Mouse (Mus musculus) spleen, adult 18-20 months (tissue): ENCODE measurements at regions not wholly inside any gene's neighbourhood (a gene's known extent, or its start where the extent isn't known, plus 50 kb on each side); places are given as distances from the start of the nearest gene placed in this dataset.

Source experiments
- DNase-seq, 2 experiments: peaks; one replicate each; pipeline ENCODE4 v3.0.0; 2022; ENCODE audit warnings: mixed read lengths in 2 of 2

DNA sequence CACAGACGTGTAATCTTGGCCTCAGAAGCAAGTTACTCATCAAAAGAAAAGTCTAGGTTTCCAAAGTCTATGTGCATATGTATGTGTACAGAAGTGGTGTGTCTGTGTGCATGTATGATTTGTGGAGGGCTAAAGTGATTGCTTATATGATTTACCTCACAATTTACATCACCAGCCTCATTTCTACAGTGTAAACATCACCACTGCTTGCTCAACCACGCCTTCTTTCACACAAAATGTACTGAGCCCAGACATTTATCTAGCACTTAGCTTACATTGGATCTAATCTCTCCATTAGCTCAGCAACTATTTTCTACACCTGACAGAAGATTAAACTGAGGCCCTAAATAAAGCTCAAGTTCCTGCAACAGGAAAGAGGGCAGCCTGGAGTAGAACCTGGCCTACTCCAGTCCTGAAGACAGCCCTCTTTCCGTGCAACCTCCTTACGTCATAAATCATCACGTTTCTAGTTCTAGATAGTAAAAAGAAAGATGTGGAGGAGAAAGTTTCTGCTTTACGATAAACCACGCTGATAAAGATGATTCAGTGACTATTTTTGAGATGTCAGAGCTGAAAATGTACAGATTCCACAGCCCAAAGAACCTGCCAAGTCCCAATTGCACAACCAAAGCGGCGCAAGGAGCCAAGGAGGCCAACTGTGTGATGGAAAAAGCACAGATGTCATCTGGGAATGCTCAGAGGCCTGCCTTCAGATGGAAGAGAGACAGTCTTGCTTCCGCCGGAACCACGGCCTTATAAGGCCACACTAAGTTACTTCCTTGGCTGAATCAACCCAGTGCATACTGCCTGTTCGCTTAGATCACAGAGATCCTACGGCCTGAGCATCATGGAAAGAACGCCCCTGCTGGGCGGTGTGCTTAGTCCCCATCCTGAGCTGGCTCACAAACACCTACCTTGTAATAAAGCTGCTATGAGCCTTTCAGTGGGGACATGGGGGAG, 72.5 kb upstream of the Thbs1 start:
- DNase-seq = no peak

DNA sequence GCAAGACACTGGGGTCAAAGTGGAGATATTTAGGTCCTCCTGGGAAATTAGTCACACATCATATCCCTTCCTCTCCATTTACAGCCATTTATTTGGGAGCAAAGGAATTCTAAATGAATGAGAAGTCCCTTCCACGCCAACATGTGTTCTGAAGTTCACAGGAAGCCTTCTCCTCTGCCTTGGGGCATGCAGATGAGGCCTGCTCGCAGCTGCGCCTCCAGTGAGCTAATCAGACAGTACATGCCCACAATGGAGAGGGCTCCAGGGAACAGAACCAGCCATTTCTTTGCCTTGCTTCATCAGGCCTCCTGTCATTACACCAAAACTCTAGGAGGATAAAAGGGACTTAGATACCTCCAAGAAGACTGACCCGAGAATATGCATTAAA, 71.9 kb upstream of the Thbs1 start:
- DNase-seq = no peak

DNA sequence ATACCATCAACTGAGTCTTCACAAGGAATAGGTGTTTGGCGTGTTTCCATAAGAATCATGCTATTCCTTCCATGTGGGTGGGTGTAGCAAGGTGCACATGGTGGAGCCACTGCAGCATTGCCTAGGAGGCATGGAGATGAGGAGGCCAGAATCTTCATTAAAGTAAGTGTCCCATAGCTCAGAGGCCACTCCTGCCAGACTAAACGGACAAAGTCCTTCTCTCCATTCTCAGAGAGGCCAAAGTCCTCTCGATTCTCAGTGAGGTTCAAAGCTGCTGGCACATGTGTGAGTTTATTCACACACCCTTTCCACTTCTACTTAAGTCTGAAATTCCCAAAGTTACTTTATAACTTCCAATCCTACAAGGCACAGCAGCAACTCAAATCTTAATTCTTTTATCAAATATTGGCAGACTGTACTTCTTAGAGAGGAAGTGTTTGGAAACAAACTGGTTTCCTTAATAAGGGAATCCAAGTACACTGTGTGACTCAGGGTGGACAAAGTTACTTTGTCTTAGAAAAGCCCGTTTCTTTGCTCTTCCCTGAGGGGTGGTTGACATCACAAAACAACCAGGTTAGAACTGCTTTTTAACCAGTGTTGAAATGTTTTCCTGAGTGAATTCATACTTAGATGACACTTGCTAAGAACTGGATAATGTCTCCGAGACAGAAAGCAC, 69.2 kb upstream of the Thbs1 start:
- DNase-seq = no peak

DNA sequence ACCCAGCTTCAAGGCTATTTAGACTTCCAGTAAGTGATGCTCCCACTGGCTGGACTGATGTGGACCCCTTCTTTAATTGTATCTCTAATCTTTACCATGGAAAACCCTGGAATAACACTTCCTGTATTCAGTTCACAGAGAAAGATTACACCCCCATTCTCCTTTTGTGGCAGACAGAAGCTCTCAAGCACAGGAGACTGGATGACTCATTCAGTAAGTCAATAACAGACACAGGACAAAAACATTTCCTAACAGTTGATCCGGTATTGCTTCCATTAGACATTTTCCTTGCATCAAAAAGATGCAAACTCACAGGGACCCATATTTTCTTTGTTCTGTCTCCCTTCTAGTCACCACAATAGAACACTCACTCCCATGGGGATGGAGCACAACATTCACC, 67.0 kb upstream of the Thbs1 start:
- no peak for DNase-seq

DNA sequence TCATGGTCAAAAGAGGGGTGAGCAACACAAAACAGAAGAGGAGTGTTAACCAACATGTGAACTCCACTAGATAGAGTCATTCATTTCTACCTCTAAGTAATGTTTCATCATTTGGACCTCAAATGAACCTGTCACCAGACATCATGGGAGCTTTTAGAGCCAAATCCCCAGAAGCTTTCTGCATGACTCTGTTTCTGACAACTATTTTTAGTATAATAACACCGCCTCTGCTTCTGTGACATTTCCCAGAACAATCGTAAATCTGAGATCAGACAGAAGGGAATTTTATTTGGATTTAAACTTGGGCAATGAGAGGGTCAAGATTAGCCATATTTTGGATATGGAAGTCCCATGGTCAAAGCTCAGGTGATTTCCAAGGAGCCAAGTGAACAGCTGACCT, 61.4 kb upstream of the Thbs1 start:
- DNase-seq = no peak

DNA sequence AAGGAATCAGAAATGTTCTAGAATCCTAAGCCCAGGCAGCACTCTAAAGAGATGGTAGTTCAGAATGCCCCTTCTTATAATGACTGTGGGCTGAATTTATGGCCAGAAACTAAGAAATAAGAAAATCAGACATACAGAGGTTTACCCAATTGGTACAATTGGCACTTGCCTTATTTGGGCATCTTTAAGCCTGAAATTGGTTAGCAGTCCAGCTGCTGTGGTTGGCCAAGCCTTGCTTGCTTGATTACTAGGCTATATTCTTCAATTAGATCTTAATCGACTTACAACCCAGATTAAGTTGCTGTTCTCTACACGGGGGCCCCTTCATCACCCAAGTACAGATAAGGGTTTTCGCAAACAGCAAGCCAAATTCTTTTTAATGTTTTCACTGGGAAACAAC, 60.1 kb upstream of the Thbs1 start:
- no peak for DNase-seq

DNA sequence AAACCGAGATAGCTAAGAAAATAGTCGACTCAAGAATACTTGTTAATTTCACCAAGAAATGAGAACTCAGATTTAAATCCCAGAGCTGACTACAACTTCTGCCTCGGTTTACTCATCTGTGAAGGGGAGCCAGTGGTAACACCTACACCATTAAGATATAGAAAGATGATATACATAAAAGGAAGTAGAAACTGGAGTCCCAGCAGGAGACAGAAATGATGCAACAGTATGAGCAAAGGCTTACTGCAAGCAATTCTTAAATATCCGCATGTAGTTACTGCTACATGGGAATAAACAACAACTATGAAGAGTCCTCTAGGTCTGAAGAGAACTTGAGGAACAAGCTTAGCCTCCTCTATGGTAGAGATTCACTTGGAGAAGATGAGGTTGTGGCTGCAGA, 58.2 kb upstream of the Thbs1 start:
- no peak for DNase-seq

DNA sequence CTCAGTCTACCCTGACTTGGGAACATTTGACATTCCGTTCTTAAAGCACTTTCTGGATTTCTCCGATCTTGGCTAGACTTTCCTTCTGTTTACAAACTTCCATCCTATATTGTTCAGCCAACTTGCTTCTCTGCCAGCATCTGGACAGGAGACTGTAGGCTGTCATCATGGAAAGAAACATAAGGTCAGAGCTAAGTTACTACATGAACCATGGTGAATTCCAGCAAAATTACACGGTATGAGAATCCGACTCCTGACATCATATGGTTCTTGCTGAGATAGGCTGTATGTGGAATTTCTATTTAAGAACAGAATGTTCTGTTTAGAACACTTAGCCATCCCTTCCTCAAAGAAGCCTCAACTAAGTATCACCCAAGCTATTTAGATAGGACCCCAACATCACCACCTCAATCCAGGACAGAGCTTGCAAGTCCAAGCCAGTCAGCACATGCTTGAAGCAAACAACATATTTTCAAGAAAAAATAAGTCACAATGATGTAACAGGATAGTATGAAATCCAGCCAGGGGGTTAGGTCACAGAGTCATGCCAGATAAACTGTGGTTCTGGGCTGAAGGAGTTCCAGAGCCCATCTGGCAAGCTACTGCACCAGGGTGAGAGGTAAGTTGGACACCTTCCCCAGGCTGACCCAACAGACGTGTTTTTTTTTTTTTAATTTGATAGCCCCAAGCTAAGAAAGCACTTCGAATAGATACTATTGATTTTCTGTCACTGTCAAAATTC, 52.9 kb upstream of the Thbs1 start:
- DNase-seq = no peak

DNA sequence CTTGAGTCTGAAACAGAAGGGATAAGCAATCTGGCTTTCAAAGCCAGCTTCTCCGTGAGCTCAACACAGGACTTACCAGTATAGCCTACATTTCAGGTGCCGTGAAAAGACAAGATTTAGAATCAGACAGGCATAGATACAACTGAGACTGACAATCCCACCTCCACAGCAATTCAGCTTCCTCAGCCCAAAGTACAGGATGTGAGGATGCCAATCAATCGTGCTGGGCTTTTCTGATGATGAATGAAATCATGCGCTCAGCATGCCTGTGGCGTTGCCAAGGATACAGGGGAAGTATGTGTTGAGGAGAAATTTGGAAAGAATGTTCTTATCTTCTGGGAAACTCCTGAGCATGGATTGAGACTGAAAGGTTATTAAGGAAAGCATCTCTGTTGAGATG, 50.4 kb upstream of the Thbs1 start:
- DNase-seq = no peak
